Mouse (Mus musculus) limb, embryonic 10.5 days (tissue): ENCODE measurements around the gene Bmper. TPM values are rescaled to one million over a fixed set of nuclear protein-coding genes. Genes with fewer than 3 reads are reported as not detected.

Source experiments
- DNase-seq: peaks from one replicate; pipeline ENCODE4 v3.0.0-alpha.2; 2017; ENCODE audit warnings: low spot score
- H3K27ac ChIP-seq: fragments of 300-500 bp; sonication (generic); 2 replicates; pipeline ENCODE4 v1.5.1; 2016; ENCODE audit warnings: mild to moderate bottlenecking
- H3K27me3 ChIP-seq: fragments of 300-500 bp; sonication (generic); 2 replicates; pipeline ENCODE4 v1.6.1; 2016; ENCODE audit warnings: low read depth, mild to moderate bottlenecking; ENCODE audit not compliant: poor library complexity, severe bottlenecking
- H3K36me3 ChIP-seq: fragments of 300-500 bp; sonication (generic); 2 replicates; pipeline ENCODE4 v1.6.1; 2016; ENCODE audit warnings: mild to moderate bottlenecking, moderate library complexity
- H3K4me1 ChIP-seq: fragments of 300-500 bp; sonication (generic); 2 replicates; pipeline ENCODE4 v1.6.1; 2016
- H3K4me3 ChIP-seq: fragments of 300-500 bp; sonication (generic); 2 replicates; pipeline ENCODE4 v1.5.1; 2016; ENCODE audit warnings: mild to moderate bottlenecking, moderate library complexity
- H3K9me3 ChIP-seq: fragments of 300-500 bp; sonication (generic); replicated peaks from 2 replicates; pipeline ENCODE4 v1.6.1; 2016; ENCODE audit warnings: mild to moderate bottlenecking
- WGBS: fragments of 180-500 bp; shearing (Covaris S2); methylation state at CpG from one replicate; pipeline ENCODE4 v1.1.7; 2016; 5-methylcytosine and 5-hydroxymethylcytosine counted together
- polyA plus RNA-seq: library from polyadenylated mRNA; unstranded; fragments of >200 nt; fragmentation: Nextera tagmentation; extraction: Ambion mirVana; gene quantifications from 2 replicates; pipeline ENCODE4 v1.2.1, GENCODE M21; 2016

Bmper gene
- polyA plus RNA-seq, 1 experiment from 2014 or later, result 2.7 TPM

- 0 out of 2 replicates have a peak, but pooled peaks cover 2% of the 10 kb centered on the region for H3K9me3 ChIP-seq
- no peaks in the 10 kb centered on the region for H3K27me3 ChIP-seq
- 23% methylated on average over 3 of the region's 3 CpGs for WGBS
- DNase-seq, result no peak
- no peak overlapping the region for H3K27ac ChIP-seq
- H3K36me3 ChIP-seq, result no peaks in the 10 kb centered on the region
- no peaks in the 10 kb centered on the region for H3K4me1 ChIP-seq
- no peak overlapping the region for H3K4me3 ChIP-seq
Measured at GRCm38 (mm10) chr9:23497626-23498025, 274.8 kb downstream of the Bmper start.

GRCm38 (mm10) chr9:23533870-23534269 lies 311.0 kb downstream of the Bmper start:
- no peaks in the 10 kb centered on the region for H3K4me1 ChIP-seq
- WGBS, result 14% methylated on average over 1 of the region's 1 CpGs
- H3K36me3 ChIP-seq, result no peaks in the 10 kb centered on the region
- no peak overlapping the region for H3K27ac ChIP-seq
- no peak overlapping the region for H3K4me3 ChIP-seq
- H3K27me3 ChIP-seq, result no peaks in the 10 kb centered on the region
- H3K9me3 ChIP-seq, result no peaks in the 10 kb centered on the region
- no peak for DNase-seq
